Mouse (Mus musculus): ENCODE data around the gene Fndc9. TPM values are rescaled to one million over a fixed set of nuclear protein-coding genes. Genes with fewer than 3 reads are reported as not detected.

Gene Fndc9
- polyA plus RNA-seq (2017; shearing (Covaris generic)): 0.97 TPM

DNA sequence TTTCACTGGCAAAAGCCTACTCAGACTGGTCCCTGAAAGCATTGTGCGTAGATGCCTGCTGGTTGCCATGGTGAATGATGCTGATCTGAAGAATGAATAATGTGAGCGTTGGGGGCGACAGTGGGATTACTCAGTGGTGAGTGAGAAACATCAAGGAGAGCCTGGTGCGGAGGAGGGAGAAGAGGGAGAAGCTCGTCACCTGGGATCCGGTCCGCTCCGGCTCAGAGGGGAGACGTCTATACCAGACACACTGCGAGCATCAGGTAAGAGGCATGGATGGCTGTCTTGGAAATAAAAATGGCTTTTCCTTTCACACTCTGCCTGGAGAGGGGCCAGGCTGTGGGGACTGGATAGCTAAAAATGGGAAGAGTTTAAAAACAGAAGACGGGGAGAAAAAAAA lies at the start of gene Fndc9:
TSS of gene Fndc9 (plus strand) at position 198 of the 400 bp plus-strand sequence.

Other genes with a start within 250 kb of the Fndc9 start
- 13.5 TPM for gene Gm12166, start 183.2 kb upstream of the Fndc9 start, polyA plus RNA-seq (2017; shearing (Covaris generic))
- 24.9 TPM for gene Adam19, start 179.5 kb upstream of the Fndc9 start, polyA plus RNA-seq (2017; shearing (Covaris generic))
- gene Nipal4, start 69.0 kb upstream of the Fndc9 start, polyA plus RNA-seq (2017; shearing (Covaris generic)): not detected
- 155 TPM for gene Cyfip2, start 77.3 kb downstream of the Fndc9 start, polyA plus RNA-seq (2017; shearing (Covaris generic))
- gene Itk, start 154.0 kb downstream of the Fndc9 start, polyA plus RNA-seq (2017; shearing (Covaris generic)): 1,045 TPM
- gene Fam71b, start 161.0 kb downstream of the Fndc9 start, polyA plus RNA-seq (2017; shearing (Covaris generic)): 13.5 TPM
- 37.3 TPM for gene Med7, start 201.4 kb downstream of the Fndc9 start, polyA plus RNA-seq (2017; shearing (Covaris generic))
- 1.4 TPM for gene Havcr2, start 219.4 kb downstream of the Fndc9 start, polyA plus RNA-seq (2017; shearing (Covaris generic))